Mouse (Mus musculus) embryo, embryonic 10.5 days (tissue): ENCODE measurements around the gene Map3k21.

Experiments used
- DNase-seq: peaks from one replicate; pipeline ENCODE4 v3.0.0-alpha.2; 2015; ENCODE audit warnings: low spot score

The Map3k21 gene

DNA sequence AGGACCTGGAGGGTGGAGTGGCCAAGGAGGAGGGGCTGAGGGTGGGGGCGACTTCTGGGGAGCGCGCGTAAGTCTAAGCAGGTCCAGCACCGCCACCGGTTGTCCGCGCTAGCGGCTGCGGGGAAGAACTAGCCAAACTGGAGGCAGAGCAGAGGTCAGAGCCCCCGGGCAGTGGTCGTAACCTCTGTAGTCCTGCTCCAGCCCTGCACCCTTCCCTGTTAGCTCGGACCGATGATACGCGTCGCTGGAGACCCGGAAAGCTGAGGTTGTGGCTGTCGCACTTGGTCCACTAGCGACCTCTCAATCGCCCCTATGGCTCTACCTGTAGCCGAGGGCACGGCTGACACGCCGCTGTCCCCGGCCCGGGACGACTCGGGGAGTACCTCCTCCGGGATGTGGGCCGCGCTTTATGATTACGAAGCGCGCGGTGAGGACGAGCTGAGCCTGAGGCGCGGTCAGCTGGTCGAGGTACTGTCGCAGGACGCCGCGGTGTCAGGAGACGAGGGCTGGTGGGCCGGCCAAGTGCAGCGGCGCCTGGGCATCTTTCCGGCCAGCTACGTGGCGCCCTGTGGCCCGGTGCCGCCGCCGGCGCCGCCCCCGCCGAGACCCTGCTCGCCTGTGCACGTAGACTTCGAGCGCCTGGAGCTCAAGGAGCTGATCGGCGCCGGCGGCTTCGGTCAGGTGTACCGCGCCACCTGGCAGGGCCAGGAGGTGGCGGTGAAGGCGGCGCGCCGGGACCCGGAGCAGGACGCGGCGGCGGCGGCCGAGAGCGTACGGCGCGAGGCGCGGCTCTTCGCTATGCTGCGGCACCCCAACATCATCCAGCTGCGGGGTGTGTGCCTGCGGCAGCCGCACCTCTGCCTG, at the start of gene Map3k21:
Gene Map3k21, plus strand, starts transcription at position 86 of the 864 bp plus-strand sequence.
- peak; percentile 37 for DNase-seq

DNA sequence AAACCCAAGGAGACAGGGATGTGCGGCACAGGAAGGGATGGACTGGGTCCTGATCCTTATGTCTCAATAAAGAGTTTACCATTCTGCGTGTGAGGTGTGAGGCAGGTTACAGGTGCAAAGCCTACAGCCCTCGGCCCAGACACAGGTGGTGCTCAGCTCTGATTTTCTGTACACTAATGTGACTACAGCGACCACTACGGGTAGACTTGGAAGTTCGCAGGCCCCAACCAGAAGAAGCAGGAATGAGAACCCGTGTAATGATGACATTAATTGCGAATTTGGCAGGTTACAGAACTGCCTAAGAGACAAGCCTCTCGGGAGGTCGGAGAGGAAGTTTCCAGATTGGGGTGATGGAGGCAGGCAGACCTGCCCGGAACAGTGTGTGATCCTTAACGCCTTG, 44.1 kb upstream of the Map3k21 start:
- DNase-seq, result no peak

- no peak for DNase-seq
Observed at GRCm38 (mm10) chr8:125868552-125868951, 41.7 kb upstream of the Map3k21 start.

GRCm38 (mm10) chr8:125869739-125870138, 40.5 kb upstream of the Map3k21 start:
- no peak for DNase-seq

DNA sequence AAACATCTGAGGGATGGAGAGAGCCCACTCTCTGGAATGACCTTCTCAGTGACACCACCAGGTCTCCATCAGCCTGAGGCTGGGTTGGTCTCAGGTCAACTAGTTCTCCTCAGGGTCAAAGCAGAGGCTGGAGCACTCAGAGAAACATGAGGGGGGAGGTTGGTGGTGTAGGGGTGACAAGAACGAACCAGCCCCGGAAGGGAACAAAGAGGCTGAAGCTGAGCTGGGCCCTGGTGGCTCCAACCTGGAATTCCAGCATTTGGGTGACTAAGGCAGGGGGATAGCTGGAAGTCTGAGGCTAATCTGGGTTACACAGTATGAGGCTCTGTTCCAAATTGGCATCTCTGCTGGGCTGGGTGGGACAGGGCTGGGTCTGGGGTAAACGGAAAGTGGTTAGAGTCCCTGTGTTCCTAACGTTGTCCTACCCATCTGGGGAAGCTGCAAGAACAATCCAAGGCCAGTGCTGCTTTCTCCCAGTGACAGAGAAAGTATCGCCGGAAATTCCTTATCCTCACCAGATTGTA, 40.0 kb upstream of the Map3k21 start:
- DNase-seq, result no peak

DNA sequence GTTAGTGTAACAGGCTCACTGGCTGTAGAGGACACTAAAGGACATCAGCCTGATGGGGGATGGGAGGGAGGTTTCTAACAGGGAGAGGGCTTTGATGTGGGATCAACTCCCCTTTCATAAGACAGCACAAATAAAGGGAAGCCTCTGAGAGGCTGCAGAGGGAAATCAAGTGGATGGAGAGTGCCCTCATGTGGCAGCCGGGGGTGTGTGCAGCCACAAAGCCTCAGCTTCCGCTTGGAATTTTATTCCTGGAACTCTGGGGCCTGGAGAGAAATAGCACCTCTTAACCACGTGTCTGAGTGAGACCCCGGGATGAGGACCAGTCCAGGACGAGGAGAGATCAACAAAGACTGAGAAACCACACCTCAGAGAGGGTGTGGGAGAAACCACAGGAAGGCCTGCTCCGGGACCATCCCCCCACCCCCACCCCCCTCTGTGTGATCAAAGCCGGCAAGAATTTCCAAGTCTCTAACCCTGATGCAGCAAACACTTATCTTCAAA, 39.4 kb upstream of the Map3k21 start:
- DNase-seq, result peak; percentile 92

DNA sequence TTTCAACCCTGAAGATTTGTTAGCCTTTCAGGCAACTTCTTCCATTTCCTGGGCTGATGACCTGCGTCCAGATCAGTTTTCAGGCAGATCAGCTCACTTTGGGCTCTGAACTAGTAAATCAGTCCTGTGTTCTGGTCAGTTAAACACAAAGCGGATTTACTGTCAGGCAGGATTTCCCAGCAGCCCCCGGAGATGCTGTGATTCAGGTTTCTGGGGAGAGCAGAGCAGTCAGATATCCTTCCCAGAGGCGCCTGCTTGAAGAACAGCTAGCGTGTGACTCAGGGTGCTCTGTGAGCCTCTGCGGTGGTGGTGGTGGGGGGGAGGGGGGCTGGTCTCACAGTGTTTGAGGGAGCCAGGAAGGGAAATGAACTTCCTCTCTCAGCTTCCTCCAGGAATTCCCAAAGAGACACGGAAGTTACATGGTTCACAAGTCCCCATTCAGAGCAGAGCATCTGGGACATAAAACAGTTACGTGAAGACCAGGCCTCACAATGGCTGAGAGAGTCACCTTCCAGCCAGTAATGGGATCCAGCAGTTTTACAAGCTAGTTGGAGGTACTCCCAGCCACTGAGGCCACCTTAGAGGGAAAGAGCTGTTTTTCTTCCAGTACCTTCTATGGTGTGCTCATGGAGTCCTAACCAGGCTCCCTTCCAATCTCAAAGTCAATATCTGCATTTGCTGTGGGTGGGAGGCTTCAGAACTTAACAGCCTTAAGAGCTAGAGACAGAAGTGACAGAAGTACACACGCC, 37.6 kb upstream of the Map3k21 start:
- no peak for DNase-seq

- DNase-seq, result no peak
Observed at GRCm38 (mm10) chr8:125873250-125873534, 37.1 kb upstream of the Map3k21 start.

GRCm38 (mm10) chr8:125880447-125880846, 29.8 kb upstream of the Map3k21 start:
- no peak for DNase-seq

GRCm38 (mm10) chr8:125887549-125887948, 22.7 kb upstream of the Map3k21 start:
- no peak for DNase-seq

DNA sequence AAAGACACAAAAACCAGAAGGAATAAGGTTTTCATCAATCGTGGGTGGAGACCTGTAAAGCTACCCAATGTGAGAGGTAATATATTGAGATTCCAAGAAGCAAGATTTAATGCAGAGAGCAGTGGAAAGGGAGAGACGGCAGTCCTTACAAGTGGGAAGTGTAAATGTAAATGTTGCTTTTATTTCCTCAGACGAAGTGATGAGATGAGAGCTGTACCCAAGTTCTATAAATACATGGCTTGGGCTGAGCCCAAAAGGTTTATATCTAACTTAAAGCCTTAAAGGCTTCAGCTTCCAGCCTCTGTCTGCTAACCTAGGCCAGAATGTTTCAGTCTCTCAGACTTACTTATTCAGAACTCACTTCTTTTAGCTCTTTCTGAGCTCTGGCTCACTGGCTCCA, 20.3 kb upstream of the Map3k21 start:
- DNase-seq, result no peak

GRCm38 (mm10) chr8:125897388-125897787, 12.9 kb upstream of the Map3k21 start:
- no peak for DNase-seq

DNA sequence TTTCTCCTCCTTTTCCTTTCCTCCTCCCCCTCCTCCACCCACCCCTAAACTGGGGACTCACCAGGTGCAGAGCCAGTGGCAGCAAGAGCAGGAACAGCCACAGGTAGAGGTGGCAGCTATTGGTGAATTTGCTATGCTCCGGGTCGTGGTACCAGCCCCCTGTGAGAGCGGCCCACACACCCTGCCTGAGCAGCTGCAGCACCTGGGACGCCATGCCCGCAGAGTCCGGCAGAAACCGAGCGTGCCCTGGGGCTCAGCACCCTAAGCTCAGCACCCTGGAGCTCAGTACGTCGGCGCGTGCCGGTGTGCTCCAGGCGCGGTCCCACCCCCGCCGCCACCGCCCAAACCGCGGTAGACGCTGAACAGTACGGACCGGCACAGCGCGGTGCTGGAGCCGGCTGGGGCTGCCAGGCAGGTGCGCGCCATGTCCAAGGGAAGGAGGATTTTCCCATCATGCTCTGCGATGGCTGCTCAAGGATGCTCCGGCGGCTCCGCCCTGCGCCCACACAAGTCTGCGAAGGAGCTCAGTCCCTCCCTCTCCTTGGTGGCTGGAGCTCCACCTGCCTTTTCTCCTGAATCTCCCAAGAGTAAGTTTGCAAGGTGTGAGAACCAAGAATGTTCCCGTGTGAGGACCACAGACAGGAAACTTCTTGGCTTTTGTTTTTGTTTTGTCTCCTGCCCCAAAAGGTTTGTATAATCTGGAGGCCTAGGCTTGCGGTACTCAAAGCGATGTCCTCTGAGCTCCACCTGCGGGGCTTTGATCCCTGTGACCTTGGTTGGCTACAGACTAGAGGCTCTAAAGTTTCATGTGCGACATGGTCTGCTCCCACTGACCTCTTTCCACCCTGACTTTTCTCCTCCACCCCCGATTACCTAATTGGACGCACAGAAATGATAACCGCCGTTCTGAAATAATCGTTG, 12.1 kb upstream of the Map3k21 start, which contains the start of gene Pcnx2:
Gene Pcnx2, minus strand, starts transcription at position 450 of the 921 bp plus-strand sequence.
- DNase-seq, result no peak

DNA sequence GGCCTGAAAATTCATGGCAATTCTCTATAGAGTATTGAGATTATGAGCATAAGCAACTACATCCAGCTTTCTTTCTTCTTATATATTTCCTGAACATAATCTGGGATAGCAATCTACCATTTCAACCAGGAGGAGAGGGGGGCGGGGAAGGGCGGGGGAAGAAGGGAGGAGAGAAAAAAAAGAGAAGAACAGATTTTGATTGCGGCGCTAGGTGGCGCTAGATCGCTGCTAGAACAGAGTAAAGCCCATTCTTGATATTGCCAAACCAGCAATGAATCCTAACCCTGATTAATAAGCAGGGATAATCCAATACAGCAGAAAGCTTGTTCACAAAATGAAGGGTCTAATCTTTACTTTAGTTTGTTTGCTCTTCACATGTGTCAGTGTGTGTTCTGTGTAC, 11.4 kb upstream of the Map3k21 start:
- peak; percentile 85 for DNase-seq

DNA sequence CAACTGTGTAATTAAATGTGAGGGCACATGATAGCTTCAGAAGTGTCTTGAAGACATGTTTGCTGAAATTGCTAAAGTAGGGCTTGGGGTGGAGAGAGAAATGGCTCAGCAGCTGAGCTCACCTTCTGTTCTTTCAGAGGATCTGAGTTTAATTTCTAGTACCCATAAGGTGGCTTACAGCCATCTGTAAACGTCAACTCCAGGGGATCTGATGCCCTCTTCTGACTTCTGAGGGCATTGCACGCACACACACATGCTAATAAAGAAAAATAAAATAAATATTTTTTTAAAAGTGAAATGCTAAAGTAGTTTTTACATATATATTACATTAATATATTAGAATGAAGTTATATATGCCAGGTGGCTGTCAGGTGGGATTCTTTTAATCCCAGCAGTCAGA, 9.1 kb upstream of the Map3k21 start:
- no peak for DNase-seq

GRCm38 (mm10) chr8:125902521-125902920, 7.7 kb upstream of the Map3k21 start:
- no peak for DNase-seq

DNA sequence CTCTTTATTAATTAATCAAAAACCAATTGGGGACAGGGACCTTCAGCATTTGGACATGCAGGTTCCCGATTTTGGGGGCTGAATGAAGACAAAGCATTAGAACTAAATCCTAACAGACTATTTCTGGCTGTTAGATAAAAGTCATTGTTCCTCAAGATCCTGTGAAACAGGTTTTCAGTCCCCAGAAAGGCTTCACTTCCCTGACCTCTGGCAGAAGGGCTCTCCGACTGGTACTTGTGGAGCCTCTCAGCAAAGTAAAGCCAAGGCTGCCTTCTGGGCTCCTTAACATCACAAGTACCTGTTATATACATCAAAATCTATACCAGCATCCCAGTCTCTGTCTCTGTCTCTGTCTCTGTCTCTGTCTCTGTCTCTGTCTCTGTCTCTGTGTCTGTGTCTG, 4.9 kb upstream of the Map3k21 start:
- DNase-seq, result no peak

DNA sequence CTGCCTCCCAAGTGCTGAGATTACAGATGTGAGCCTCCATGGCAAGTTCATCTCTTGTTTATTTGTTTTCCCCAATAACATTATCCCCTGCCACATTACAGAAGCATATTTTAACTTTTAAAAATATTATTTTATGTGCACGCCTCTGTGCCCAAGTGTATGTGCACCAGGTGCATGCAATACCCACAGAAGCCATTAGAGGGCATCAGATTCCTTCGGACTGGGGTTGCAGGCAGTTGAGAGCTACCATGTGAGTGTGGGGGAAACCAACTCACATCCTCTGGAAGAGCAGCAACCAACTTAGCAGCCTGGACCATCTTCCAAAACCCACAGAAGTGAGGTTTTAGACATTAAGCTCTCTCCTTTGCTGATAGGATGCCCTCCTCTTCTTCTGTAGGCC, 2.9 kb upstream of the Map3k21 start:
- DNase-seq, result no peak

DNA sequence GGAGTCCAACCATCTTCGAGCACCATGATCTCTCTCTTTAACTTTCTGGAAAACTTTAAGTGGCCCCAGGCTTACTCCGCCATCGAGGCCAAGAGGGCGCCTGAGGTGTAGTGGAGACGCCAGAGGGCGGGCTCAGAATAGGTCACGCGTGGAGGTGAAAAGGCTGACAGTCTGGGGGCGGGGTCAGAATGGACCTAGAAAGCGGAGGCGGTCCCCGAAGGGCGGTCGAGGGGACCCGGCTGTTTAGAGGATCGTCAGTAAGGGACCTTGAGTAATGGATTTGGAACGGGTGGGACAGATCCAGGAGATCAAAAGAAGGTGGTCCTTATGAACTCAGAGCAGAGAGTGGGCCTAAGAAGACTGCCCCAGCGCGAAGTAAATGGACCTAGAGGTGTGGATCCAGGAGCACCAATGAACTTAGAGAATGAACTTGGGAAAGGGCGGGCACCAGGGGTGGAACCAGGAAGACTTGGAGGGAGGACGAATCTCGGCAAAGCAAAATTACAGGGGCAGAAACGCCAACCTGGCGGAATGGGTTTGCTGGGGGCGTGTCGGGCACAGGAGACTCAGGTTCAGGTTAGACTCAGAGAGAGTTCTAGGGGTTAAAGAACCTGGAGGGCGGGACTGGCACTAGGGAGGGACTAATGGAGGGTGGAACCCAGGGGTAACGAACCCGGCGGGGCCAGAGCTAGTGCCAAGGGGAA, 437 bp upstream of the Map3k21 start:
- peak; percentile 39 for DNase-seq

DNA sequence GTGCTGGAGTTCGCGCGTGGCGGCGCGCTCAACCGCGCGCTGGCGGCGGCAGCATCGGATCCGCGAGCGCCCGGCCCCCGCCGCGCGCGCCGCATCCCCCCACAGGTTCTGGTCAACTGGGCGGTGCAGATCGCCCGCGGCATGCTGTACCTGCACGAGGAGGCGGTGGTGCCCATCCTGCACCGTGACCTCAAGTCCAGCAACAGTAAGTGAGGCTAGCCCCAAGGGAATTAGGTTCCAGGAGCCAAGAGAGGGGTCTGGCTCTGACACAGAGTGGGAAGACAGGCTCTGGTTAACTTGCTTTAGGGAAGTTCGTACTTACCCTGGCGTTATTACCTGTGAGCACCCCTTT, 955 bp downstream of the Map3k21 start:
- DNase-seq, result no peak

- DNase-seq, result no peak
Observed at GRCm38 (mm10) chr8:125913206-125913605, 3.0 kb downstream of the Map3k21 start.
